Mouse (Mus musculus): ENCODE measurements at regions not wholly inside any gene's neighbourhood (a gene's known extent, or its start where the extent isn't known, plus 50 kb on each side); places are given as distances from the start of the nearest gene placed in this dataset.

DNA sequence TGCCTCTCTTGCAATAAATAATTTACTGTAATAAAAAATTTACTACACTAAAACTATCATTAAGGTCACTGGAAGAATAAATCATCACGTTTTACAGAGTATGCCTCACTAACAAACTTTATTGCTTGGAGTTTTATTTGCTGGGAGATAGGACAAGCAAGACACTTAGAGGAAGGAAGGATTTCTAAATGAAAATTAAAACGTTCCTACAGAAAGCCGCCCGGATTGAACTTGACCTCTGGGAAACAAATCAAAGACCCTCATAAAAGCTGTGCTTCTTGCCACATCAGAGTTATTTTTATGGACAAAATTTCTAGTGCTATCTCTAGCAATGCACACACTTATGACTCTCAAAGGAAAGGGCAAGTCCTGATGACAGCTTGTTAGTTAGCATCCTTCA lies 156.6 kb downstream of the Prr30 start:
- H3K4me2 ChIP-seq (ENCODE audit: low read depth, low read length), result no peak overlapping the region
- ATAC-seq (no peak), DNase-seq (ENCODE audit: low spot score) (no peak)
- H3K4me3 ChIP-seq (ENCODE audit: low read length), result no peak overlapping the region
- H3K4me1 ChIP-seq (ENCODE audit: insufficient read depth, low read length), result no peaks in the 10 kb centered on the region
- 79% methylated on average over 4 of the region's 4 CpGs for WGBS
- H3K27me3 ChIP-seq (ENCODE audit: insufficient read depth, low read length), result no peaks in the 10 kb centered on the region
- no peak overlapping the region for H3K9ac ChIP-seq (replicated peaks; ENCODE audit: low read length)
- H3K27ac ChIP-seq, result no peak overlapping the region
- no peaks in the 10 kb centered on the region for H3K9me3 ChIP-seq (ENCODE audit: low read length)
- H3K36me3 ChIP-seq (ENCODE audit: insufficient read depth, low read length), result no peaks in the 10 kb centered on the region
- no peak for TF ChIP-seq CTCF (IDR thresholded peaks at IDR 0.05; ENCODE audit: low read depth)

DNA sequence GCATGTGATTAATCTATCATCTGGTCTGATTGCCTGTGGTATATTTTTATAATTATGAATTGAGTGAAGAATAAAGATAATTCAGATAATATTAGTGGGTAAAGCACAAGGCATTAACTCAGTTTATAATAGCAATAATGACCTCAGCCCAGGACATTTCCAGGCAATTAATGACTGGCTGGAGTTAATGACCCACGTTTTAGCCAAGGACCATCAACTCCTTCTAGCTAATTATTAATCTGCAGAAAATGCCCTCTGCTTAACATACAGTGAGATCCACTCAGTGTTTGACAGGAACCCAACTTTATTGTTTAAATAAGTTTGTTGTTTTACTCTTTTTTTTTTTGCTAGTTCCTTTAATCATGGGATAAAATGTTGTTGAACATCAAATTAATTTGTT lies 199.1 kb downstream of the Prr30 start:
- DNase-seq (ENCODE audit: low spot score) (no peak), ATAC-seq (no peak)
- Histone ChIP-seq H3K9ac (replicated peaks; ENCODE audit: low read length) (no peak overlapping the region), H3K27me3 (ENCODE audit: insufficient read depth, low read length) (no peaks in the 10 kb centered on the region), H3K4me2 (ENCODE audit: low read depth, low read length) (no peak overlapping the region), H3K9me3 (ENCODE audit: low read length) (no peaks in the 10 kb centered on the region), H3K27ac (no peak overlapping the region), H3K36me3 (ENCODE audit: insufficient read depth, low read length) (no peaks in the 10 kb centered on the region), H3K4me1 (ENCODE audit: insufficient read depth, low read length) (no peaks in the 10 kb centered on the region), H3K4me3 (ENCODE audit: low read length) (no peak overlapping the region)
- TF ChIP-seq CTCF (IDR thresholded peaks at IDR 0.05; ENCODE audit: low read depth), result no peak
- WGBS, result 44% methylated on average over 1 of the region's 1 CpGs

DNA sequence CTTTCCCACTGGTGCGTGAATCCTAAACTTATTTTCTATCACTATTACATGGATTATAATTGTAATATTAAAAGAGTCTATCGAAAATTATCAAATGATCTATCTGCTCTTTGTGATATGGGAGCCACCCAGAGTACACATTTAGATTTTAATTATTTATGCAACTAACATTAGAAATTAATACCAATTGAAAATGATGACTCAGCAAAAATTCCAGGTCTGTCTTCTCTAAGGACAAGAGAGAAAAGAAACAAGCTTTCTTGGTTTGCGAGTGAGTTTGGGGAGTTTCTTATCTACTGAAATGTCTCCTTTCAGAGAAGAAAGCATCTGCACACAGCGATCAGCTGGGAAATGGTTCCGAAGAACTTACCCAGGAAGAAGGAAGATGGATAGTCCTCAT lies 219.4 kb downstream of the Prr30 start:
- no peaks in the 10 kb centered on the region for H3K4me1 ChIP-seq (ENCODE audit: insufficient read depth, low read length)
- no peak overlapping the region for H3K4me2 ChIP-seq (ENCODE audit: low read depth, low read length)
- no peak overlapping the region for H3K9ac ChIP-seq (replicated peaks; ENCODE audit: low read length)
- H3K27me3 ChIP-seq (ENCODE audit: insufficient read depth, low read length), result no peaks in the 10 kb centered on the region
- no peak for ATAC-seq
- H3K36me3 ChIP-seq (ENCODE audit: insufficient read depth, low read length), result no peaks in the 10 kb centered on the region
- no peaks in the 10 kb centered on the region for H3K9me3 ChIP-seq (ENCODE audit: low read length)
- DNase-seq (ENCODE audit: low spot score), result no peak
- no peak overlapping the region for H3K27ac ChIP-seq
- WGBS, result 87% methylated on average over 5 of the region's 5 CpGs
- no peak overlapping the region for H3K4me3 ChIP-seq (ENCODE audit: low read length)
- no peak for TF ChIP-seq CTCF (IDR thresholded peaks at IDR 0.05; ENCODE audit: low read depth)

DNA sequence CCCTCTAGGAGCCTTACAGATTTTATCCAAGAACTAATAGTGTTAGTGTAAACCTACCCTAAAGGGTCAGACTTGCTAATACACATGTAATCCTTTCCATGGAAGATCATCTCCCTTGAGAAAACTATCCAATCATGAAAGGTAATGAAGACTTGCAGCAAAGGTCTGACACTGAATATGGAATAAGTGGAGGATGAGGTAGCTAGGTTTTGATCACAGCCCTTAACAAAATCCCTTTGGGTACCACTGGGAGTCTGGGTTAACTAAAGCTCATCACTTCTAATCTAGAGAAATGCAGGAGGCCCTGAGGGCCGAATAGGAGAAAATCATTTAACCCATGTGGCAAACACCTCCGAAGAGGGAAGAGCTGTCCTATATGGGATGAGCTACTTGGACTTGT lies 221.6 kb downstream of the Prr30 start:
- 78% methylated on average over 2 of the region's 2 CpGs for WGBS
- ATAC-seq, result no peak
- no peak overlapping the region for H3K9ac ChIP-seq (replicated peaks; ENCODE audit: low read length)
- H3K9me3 ChIP-seq (ENCODE audit: low read length), result no peaks in the 10 kb centered on the region
- no peaks in the 10 kb centered on the region for H3K36me3 ChIP-seq (ENCODE audit: insufficient read depth, low read length)
- DNase-seq (ENCODE audit: low spot score), result no peak
- H3K4me1 ChIP-seq (ENCODE audit: insufficient read depth, low read length), result no peaks in the 10 kb centered on the region
- H3K27me3 ChIP-seq (ENCODE audit: insufficient read depth, low read length), result no peaks in the 10 kb centered on the region
- no peak overlapping the region for H3K27ac ChIP-seq
- no peak overlapping the region for H3K4me3 ChIP-seq (ENCODE audit: low read length)
- H3K4me2 ChIP-seq (ENCODE audit: low read depth, low read length), result no peak overlapping the region
- TF ChIP-seq CTCF (IDR thresholded peaks at IDR 0.05; ENCODE audit: low read depth), result no peak

DNA sequence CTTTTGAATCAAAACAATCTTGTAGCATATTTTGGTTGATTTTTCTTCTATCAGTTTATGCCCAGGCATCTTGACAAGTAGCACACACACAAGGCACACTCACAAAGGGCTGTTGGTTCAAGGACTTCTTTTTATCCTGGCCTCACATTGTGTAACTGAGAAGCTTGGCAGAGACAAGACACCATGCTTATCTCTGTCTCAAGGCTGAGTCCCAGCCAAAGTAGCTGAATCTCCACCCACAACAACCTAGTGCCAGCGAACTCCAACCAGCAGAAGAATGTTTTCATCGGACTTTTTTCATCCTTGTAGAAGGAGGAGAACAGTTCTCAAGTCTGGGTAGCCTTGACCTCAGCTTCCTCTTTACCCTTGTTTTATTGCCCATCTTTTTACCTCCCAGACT lies 229.2 kb downstream of the Prr30 start:
- no peak for ATAC-seq
- Histone ChIP-seq H3K4me1 (ENCODE audit: insufficient read depth, low read length) (no peaks in the 10 kb centered on the region), H3K27me3 (ENCODE audit: insufficient read depth, low read length) (no peaks in the 10 kb centered on the region), H3K9ac (replicated peaks; ENCODE audit: low read length) (no peak overlapping the region), H3K9me3 (ENCODE audit: low read length) (no peaks in the 10 kb centered on the region), H3K4me3 (ENCODE audit: low read length) (no peak overlapping the region), H3K36me3 (ENCODE audit: insufficient read depth, low read length) (no peaks in the 10 kb centered on the region), H3K4me2 (ENCODE audit: low read depth, low read length) (no peak overlapping the region), H3K27ac (no peak overlapping the region)
- 52% methylated on average over 2 of the region's 2 CpGs for WGBS
- no peak for TF ChIP-seq CTCF (IDR thresholded peaks at IDR 0.05; ENCODE audit: low read depth)
- no peak for DNase-seq (ENCODE audit: low spot score)

DNA sequence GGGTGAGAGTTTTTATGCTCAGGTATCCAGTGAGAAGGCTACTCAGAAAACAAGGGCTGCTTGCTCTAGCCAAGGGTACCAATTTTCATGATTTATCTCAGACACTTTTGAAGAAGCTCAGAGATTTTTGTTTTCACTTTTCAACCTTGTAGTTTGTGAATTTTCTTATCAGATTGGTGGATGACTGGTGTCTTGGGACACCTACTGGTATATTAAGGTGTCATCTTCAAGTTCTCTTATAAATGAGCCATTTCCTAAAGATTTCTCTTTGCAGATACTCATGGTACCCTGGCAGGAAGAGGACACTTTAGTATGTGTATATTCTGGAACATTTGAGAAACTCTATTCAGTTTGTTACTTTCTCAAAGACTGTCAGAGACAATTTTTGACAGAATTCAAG lies 239.9 kb downstream of the Prr30 start:
- H3K9me3 ChIP-seq (ENCODE audit: low read length), result no peaks in the 10 kb centered on the region
- no peaks in the 10 kb centered on the region for H3K27me3 ChIP-seq (ENCODE audit: insufficient read depth, low read length)
- H3K9ac ChIP-seq (replicated peaks; ENCODE audit: low read length), result no peak overlapping the region
- H3K4me2 ChIP-seq (ENCODE audit: low read depth, low read length), result no peak overlapping the region
- H3K36me3 ChIP-seq (ENCODE audit: insufficient read depth, low read length), result no peaks in the 10 kb centered on the region
- no peak overlapping the region for H3K4me3 ChIP-seq (ENCODE audit: low read length)
- TF ChIP-seq CTCF (IDR thresholded peaks at IDR 0.05; ENCODE audit: low read depth), result no peak
- no peaks in the 10 kb centered on the region for H3K4me1 ChIP-seq (ENCODE audit: insufficient read depth, low read length)
- ATAC-seq, result no peak
- no peak overlapping the region for H3K27ac ChIP-seq
- DNase-seq (ENCODE audit: low spot score), result no peak

DNA sequence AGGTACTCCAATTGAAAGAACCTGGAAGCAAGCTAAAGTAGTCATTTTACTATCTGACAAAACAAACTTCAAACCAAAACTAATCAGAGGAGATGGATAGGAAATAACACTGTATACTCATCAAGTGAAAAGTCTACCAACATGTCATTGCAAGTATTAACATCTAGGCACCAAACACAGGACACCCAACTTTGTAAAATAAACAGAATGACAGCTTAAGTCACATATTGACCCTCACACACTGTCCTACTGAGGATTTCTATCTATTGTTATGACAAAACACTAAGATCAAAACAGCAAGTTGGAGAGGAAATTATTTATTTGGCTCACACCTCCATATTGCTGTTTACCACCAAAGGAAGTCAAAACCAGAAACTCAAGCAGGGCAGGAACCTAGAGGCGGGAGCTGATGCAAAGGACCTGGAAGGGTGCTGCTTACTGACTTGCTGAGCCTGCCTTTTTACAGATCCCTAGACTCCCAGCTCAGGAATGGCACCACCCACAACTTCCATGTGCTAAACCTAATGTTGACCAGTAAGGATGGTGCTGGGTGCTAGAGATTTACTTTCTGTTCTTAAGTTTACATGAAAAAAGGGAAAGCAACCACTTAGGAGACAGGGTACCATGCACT lies 244.2 kb downstream of the Prr30 start:
- Histone ChIP-seq H3K4me3 (ENCODE audit: low read length) (no peak overlapping the region), H3K9ac (replicated peaks; ENCODE audit: low read length) (no peak overlapping the region), H3K36me3 (ENCODE audit: insufficient read depth, low read length) (no peaks in the 10 kb centered on the region), H3K9me3 (ENCODE audit: low read length) (no peaks in the 10 kb centered on the region), H3K4me1 (ENCODE audit: insufficient read depth, low read length) (no peaks in the 10 kb centered on the region), H3K27me3 (ENCODE audit: insufficient read depth, low read length) (no peaks in the 10 kb centered on the region), H3K27ac (no peak overlapping the region), H3K4me2 (ENCODE audit: low read depth, low read length) (no peak overlapping the region)
- no peak for ATAC-seq
- WGBS, result 85% methylated on average over 1 of the region's 1 CpGs
- no peak for TF ChIP-seq CTCF (IDR thresholded peaks at IDR 0.05; ENCODE audit: low read depth)
- no peak for DNase-seq (ENCODE audit: low spot score)
